Mouse (Mus musculus) brain, embryonic 14.5 days (tissue): ENCODE data around the gene Tbck.

Experiments
- CTCF ChIP-seq: fragments of 200-500 bp; IDR thresholded peaks from 2 replicates; pipeline ENCODE4 v1.5.1; 2012; ENCODE audit warnings: inconsistent platforms, mild to moderate bottlenecking, moderate library complexity, borderline replicate concordance; ENCODE audit not compliant: insufficient read depth, insufficient read length; ENCODE audit errors: extremely low read depth
- POLR2A ChIP-seq: fragments of 200-500 bp; IDR thresholded peaks from 2 replicates; pipeline ENCODE4 v1.6.1; 2012; ENCODE audit warnings: mild to moderate bottlenecking, inconsistent platforms, borderline replicate concordance; ENCODE audit not compliant: poor library complexity, insufficient read depth, insufficient read length, severe bottlenecking; ENCODE audit errors: extremely low read depth

DNA sequence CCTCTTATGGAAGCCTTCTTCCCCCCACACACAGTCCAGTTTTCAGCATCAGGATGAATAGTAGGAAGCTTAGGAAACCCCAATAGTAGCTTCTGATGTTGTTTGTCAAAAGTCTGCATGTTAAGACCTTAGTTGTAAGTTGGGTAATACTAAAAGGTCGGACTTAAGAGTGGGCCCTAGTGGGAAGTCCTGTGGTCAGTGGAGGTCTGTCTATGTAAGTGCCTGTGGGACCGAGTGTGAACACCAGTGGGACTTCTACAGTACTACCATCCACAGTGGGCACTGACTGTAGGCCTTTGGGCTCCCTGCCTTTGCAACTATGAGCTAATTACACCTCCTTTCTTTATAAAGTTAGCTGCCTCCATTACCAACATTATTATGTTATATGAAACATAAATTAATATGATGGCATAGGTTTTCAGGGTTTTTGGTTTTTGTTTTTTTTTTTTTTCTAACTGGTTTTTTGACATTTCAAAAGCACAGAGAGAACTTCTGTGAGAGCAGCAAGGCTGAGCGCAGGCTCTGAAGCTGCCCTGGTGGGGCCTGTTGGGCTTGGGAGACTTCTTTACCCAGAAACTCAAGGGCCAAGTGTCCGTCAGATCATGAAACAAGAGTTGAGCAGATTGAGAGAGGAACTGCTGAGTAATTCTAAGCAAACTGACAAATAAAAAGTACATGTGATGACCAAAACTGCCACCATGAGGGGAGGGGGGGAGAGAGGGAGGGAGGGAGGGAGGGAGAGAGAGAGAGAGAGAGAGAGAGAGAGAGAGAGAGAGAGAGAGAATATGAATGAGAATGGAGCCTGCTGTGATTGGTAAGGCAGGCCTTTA, 131.8 kb downstream of the Tbck start:
- TF ChIP-seq POLR2A = no peak
- TF ChIP-seq CTCF = no peak
